Mouse (Mus musculus) cortical plate, adult 2 months (tissue): ENCODE data around the gene Msrb3.

Source experiments
- CTCF ChIP-seq: fragments of 200-500 bp; IDR thresholded peaks from 2 replicates; pipeline ENCODE4 v1.5.1; 2011; ENCODE audit warnings: mild to moderate bottlenecking, control low read depth, low read length; ENCODE audit not compliant: insufficient read depth; ENCODE audit errors: extremely low read depth
- POLR2A ChIP-seq: fragments of 200-500 bp; IDR thresholded peaks from 2 replicates; pipeline ENCODE4 v1.6.1; 2011; ENCODE audit warnings: mild to moderate bottlenecking, low read length, control low read depth; ENCODE audit not compliant: insufficient read depth; ENCODE audit errors: extremely low read depth

DNA sequence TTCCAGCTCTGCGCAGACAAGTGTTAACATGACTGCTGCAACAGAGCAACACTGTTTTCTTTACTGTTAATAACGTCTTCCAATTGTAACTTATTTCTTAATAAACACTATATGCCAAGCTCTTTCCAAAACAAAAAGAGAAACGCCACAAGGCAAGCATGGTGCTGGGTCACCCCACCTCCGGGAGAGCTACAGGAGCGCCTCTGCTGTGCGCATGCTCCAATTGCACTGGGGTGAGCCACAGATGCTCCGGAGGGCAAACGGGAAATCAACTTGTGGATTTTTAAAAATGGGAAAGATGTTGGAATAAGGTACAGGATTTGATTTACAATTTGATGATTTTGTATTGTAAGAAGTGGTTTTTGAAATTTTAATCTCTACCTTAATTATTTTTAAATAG is 27.3 kb upstream of the Msrb3 start:
- TF ChIP-seq POLR2A (no peak), CTCF (no peak)
